Mouse (Mus musculus) liver, adult 2 months (tissue): ENCODE data around the gene Sstr3. TPM values are rescaled to one million over a fixed set of nuclear protein-coding genes. Genes with fewer than 3 reads are reported as not detected.

Experiments used
- DNase-seq: peaks from one replicate; pipeline ENCODE4 v3.0.0-alpha.2; 2011; ENCODE audit warnings: low read depth, low spot score; ENCODE audit errors: extremely low read depth
- H3K27ac ChIP-seq: fragments of 200-500 bp; replicated peaks from 2 replicates; pipeline ENCODE4 v1.5.1; 2012; ENCODE audit warnings: low read depth, mild to moderate bottlenecking, control low read depth, inconsistent platforms, low read length; ENCODE audit not compliant: insufficient read depth
- H3K27me3 ChIP-seq: fragments of 200-500 bp; 2 replicates; pipeline ENCODE4 v1.6.1; 2012; ENCODE audit warnings: mild to moderate bottlenecking, moderate library complexity, low read length, inconsistent platforms; ENCODE audit not compliant: control insufficient read depth, insufficient read depth
- H3K36me3 ChIP-seq: fragments of 200-500 bp; 2 replicates; pipeline ENCODE4 v1.6.1; 2012; ENCODE audit warnings: low read length, inconsistent platforms; ENCODE audit not compliant: control insufficient read depth, insufficient read depth
- H3K4me1 ChIP-seq: fragments of 200-500 bp; 2 replicates; pipeline ENCODE4 v1.6.1; 2011; ENCODE audit warnings: low read length; ENCODE audit not compliant: control insufficient read depth, insufficient read depth
- H3K4me3 ChIP-seq: fragments of 200-500 bp; 2 replicates; pipeline ENCODE4 v1.5.1; 2011; ENCODE audit warnings: low read depth, mild to moderate bottlenecking, control low read depth, low read length, moderate library complexity; ENCODE audit not compliant: insufficient read depth
- H3K79me2 ChIP-seq: fragments of 200-500 bp; 2 replicates; pipeline ENCODE4 v1.6.1; 2012; ENCODE audit warnings: inconsistent platforms, mild to moderate bottlenecking, low read length, moderate library complexity; ENCODE audit not compliant: control insufficient read depth, insufficient read depth
- H3K9ac ChIP-seq: fragments of 200-500 bp; 2 replicates; pipeline ENCODE4 v1.6.1; 2012; ENCODE audit warnings: low read depth, mild to moderate bottlenecking, control low read depth, inconsistent platforms, low read length
- CTCF ChIP-seq: fragments of 200-500 bp; IDR thresholded peaks from 2 replicates; pipeline ENCODE4 v1.5.1; 2011; ENCODE audit warnings: low read depth, low read length, control low read depth
- POLR2A ChIP-seq: fragments of 200-500 bp; IDR thresholded peaks from 2 replicates; pipeline ENCODE4 v1.6.1; 2011; ENCODE audit warnings: low read length, control low read depth; ENCODE audit not compliant: insufficient read depth; ENCODE audit errors: extremely low read depth
- WGBS: fragments of 180-500 bp; shearing (Covaris S2); methylation state at CpG from one replicate; pipeline ENCODE4 v1.1.7; 2018; 5-methylcytosine and 5-hydroxymethylcytosine counted together
- polyA plus RNA-seq: library from polyadenylated mRNA; depleted of rRNA; stranded (reverse); fragments of >200 nt; gene quantifications from 2 replicates; pipeline ENCODE4 v1.2.3, GENCODE M21; 2012
- total RNA-seq: library from RNA; depleted of rRNA; stranded (reverse); fragments of >200 nt; gene quantifications from 2 replicates; pipeline ENCODE4 v1.2.3, GENCODE M21; 2014

Sstr3 gene
- total and polyA plus RNA-seq, 2 experiments = under 0.01 TPM; not detected in 1

GRCm38 (mm10) chr15:78567608-78568120, 23.2 kb upstream of the Sstr3 start:
- Histone ChIP-seq H3K4me1 (no peaks in the 10 kb centered on the region), H3K9ac (no peak overlapping the region), H3K27me3 (no peaks in the 10 kb centered on the region), H3K79me2 (no peaks in the 10 kb centered on the region), H3K4me3 (no peak overlapping the region), H3K27ac (no peak overlapping the region), H3K36me3 (no peaks in the 10 kb centered on the region)
- TF ChIP-seq POLR2A (no peak), CTCF (no peak)
- no peak for DNase-seq
- WGBS = 79% methylated on average over 9 of the region's 9 CpGs

GRCm38 (mm10) chr15:78564764-78565435, 20.4 kb upstream of the Sstr3 start:
- 74% methylated on average over 11 of the region's 11 CpGs for WGBS
- TF ChIP-seq CTCF (no peak), POLR2A (no peak)
- Histone ChIP-seq H3K79me2 (no peaks in the 10 kb centered on the region), H3K27me3 (no peaks in the 10 kb centered on the region), H3K4me3 (no peak overlapping the region), H3K36me3 (no peaks in the 10 kb centered on the region), H3K27ac (no peak overlapping the region), H3K9ac (no peak overlapping the region), H3K4me1 (no peaks in the 10 kb centered on the region)
- no peak for DNase-seq

- DNase-seq = no peak
- no peaks in the 10 kb centered on the region for H3K79me2 ChIP-seq
- no peak overlapping the region for H3K27ac ChIP-seq
- no peak for TF ChIP-seq CTCF
- no peak for TF ChIP-seq POLR2A
- WGBS = 83% methylated on average over 5 of the region's 5 CpGs
- H3K4me3 ChIP-seq = no peak overlapping the region
- no peak overlapping the region for H3K9ac ChIP-seq
- H3K4me1 ChIP-seq = no peaks in the 10 kb centered on the region
- no peaks in the 10 kb centered on the region for H3K27me3 ChIP-seq
- H3K36me3 ChIP-seq = no peaks in the 10 kb centered on the region
These were observed 19.5 kb upstream of the Sstr3 start for GRCm38 (mm10) chr15:78563937-78564336.

- H3K27me3 ChIP-seq = no peaks in the 10 kb centered on the region
- no peak overlapping the region for H3K27ac ChIP-seq
- TF ChIP-seq CTCF = no peak
- TF ChIP-seq POLR2A = no peak
- H3K36me3 ChIP-seq = no peaks in the 10 kb centered on the region
- H3K4me1 ChIP-seq = no peaks in the 10 kb centered on the region
- H3K79me2 ChIP-seq = no peaks in the 10 kb centered on the region
- no peak for DNase-seq
- H3K4me3 ChIP-seq = no peak overlapping the region
- no peak overlapping the region for H3K9ac ChIP-seq
- WGBS = 95% methylated on average over 3 of the region's 3 CpGs
These were observed 18.9 kb upstream of the Sstr3 start for GRCm38 (mm10) chr15:78563344-78563743.

GRCm38 (mm10) chr15:78559141-78559979, 14.9 kb upstream of the Sstr3 start:
- no peak for TF ChIP-seq POLR2A
- no peak for TF ChIP-seq CTCF
- Histone ChIP-seq H3K9ac (no peak overlapping the region), H3K4me1 (no peaks in the 10 kb centered on the region), H3K79me2 (no peaks in the 10 kb centered on the region), H3K4me3 (no peak overlapping the region), H3K36me3 (no peaks in the 10 kb centered on the region), H3K27ac (no peak overlapping the region), H3K27me3 (no peaks in the 10 kb centered on the region)
- no peak for DNase-seq
- WGBS = 77% methylated on average over 11 of the region's 11 CpGs
